Mouse (Mus musculus) T-helper 1 cell (primary cell): Measurements from ENCODE around the gene Twsg1.

Experiments used
- in situ Hi-C: fragments of 300-600 bp; cut with MboI, MseI; formaldehyde crosslinking; loops from one replicate; pipeline ENCODE4 v1.15.1; 2025; ENCODE audit warnings: high pct_unique_total_duplicates

The Twsg1 gene

DNA sequence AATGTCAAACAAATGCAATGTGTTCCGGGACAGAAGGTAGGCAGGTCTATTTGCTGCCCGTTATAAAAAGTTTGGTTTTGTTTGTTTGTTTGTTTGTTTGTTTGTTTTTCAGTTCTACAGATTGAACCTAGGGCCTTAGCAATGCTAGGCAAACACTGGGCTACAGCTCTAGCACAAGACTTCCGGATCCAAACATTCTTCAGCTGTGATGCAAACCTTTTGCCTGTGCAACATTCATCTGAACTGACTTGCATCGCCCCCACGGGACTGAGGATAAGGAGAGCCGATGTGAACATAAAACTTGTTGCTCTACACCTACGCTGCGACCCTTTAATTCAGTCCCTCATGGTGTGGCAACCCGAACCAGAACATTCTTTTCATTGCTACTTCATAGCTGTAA, 64.5 kb downstream of the Twsg1 start:
- in situ Hi-C loops = no loop called here

GRCm38 (mm10) chr17:65885697-65886529, 65.1 kb downstream of the Twsg1 start, which contains the start of gene Ralbp1:
Gene Ralbp1, minus strand, starts transcription at chr17:65885798.
- in situ Hi-C loops = no loop called here

DNA sequence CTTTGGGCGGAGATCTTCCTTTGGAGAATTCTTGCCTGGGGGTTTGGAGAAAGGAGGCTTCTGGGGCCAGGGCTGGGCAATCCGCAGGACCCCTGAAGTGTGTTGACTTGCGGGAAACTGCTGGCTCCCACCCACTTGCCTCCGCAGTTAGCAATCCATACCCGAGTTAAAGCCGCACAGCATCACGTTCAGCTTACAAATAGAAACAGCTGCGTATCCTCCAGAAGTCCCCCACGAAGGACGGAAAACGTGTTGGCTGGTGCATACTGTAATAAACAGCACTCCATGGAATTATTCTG, 65.7 kb downstream of the Twsg1 start:
- in situ Hi-C loops = no loop called here

DNA sequence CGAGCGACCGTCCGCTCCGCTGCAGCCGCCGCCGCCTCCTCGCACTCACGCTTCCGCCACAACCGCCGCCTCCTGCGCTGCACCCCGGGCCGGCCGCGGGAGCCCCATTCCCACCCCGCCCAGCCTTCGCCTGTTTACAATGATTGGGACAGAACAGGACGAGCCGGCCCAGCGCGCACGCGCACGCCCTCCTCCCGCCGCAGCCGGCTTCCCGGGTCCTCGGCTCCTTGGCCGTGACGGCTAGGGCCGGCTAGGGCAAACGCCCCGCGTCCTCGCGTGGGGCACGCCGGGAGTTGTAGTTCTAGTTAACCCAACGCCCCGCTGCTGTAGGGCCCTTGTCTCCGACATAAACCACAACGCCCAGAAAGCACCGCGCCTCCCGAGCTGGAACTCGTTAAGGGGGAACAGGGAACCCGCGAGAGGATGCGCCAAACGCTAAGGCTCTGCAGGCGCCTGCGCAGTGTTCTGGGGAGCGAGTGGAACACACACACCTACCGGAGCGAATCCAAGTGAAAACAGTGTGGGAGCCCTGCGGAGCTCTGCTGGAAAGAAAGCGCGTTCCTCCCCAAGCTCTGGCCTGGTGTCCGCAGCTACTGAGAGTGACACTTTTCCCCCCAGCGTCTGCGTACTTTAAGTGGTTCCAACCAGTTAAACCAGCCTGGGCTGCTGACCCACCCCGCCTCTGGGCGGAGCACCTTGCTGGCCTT, 66.2 kb downstream of the Twsg1 start:
- in situ Hi-C loops = no loop called here

DNA sequence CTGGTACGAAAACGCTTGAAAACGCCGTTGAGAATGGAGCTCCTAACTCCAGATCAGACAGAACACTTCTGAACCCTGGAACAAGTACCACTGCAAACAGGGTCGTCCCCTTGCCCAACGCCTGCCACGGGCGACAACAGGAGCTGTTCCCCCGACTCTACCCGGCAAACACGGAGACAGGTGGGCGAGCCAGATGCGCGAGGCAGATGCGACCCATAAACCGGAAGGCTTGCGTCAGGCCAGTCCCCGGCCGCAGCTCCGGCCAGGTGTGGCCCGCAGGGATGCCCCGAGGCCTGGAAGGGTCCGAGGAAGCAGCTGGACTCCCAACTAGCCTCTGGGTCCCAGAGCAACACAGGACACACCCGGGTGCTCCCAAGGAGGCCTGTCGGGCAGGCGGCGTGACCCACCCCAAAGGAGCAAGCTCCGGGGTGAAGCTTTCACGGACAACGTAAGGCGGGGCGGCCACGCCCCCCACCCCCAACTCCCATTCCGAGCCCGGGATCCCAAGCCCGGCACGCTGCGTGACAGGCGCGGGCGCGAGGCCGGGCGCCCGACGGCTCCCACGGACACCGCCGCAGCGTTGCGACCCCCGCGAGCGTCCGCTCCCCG, 66.9 kb downstream of the Twsg1 start:
- in situ Hi-C loops = no loop called here

DNA sequence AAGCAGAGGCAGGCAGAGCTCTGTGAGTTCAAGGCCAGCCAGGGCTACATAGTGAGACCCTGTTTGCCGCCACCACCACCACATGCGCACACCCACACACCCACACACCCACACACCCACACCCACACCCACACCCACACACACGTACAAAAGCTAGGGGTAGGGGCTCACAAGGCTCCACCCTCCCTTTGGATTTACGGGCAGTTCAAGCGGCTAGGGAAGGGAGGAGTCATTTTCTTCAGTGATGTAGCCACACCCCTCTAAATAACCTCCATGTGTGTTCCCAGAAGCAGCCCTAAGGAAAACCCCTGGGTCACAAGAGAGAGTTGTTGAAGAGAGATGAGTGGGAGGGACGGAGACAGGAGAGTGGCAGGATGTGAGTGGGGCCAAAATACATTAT, 74.0 kb downstream of the Twsg1 start:
- in situ Hi-C loops = no loop called here

DNA sequence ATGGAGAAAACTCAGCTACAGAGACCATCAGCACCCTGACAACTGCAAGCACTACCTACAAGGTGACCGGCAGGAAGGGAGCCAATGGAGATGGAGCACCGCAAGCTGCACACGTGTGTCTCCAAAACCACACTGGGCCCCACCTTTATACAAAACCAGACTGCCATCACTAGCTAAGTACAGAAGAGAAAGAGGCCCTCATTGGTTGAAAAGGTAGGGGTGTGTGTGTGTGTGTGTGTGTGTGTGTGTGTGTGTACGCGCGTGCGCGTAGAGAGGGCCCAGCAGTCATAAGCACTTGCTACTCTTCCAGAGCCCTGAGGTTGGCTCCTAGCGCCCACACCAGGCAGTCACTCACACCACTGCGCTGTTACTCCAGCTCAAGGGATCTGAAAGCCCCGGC, 77.2 kb downstream of the Twsg1 start:
- in situ Hi-C loops = loop anchor here (5.0 kb wide), 2 partner anchors 78 to 238 kb away; partner anchors contain the start of genes Twsg1 and Washc1

GRCm38 (mm10) chr17:65873156-65873555, 77.9 kb downstream of the Twsg1 start:
- in situ Hi-C loops = loop anchor here (5.0 kb wide), 2 partner anchors 79 to 239 kb away; partner anchors contain the start of genes Twsg1 and Washc1

DNA sequence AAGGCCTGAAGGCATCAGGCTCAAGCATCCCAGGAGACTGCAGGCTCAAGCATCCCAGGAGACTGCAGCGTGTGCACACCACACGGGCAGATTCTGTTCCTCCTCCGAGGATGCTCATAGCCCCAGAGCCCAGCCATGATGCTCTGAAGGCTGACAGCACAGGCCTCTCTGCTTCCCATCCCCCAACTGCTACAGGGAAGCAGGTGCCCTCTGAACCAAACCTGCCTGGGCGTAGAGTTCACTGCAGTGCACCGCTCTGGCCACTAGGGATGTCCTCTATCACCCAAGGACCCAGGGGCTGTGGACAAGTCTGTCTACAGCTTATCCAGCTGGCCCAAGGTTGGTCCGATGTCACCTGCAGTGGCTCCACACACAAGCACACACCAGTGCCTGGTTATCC, 78.4 kb downstream of the Twsg1 start:
- in situ Hi-C loops = loop anchor here (5.0 kb wide), 2 partner anchors 80 to 240 kb away; partner anchors contain the start of genes Twsg1 and Washc1

- in situ Hi-C loops = loop anchor here (5.0 kb wide), 2 partner anchors 80 to 240 kb away; partner anchors contain the start of genes Twsg1 and Washc1
Measured at GRCm38 (mm10) chr17:65872051-65872450, 79.0 kb downstream of the Twsg1 start.
